Mouse (Mus musculus) thymus, adult 2 months (tissue): Measurements from ENCODE around the gene Gria4.

ENCODE experiments used
- CTCF ChIP-seq: fragments of 200-500 bp; IDR thresholded peaks from 2 replicates; pipeline ENCODE4 v1.5.1; 2012; ENCODE audit warnings: mild to moderate bottlenecking, control low read depth, low read length, moderate library complexity, borderline replicate concordance; ENCODE audit not compliant: control insufficient read depth, poor library complexity, insufficient read depth; ENCODE audit errors: extremely low read depth
- POLR2A ChIP-seq: fragments of 200-500 bp; IDR thresholded peaks from 2 replicates; pipeline ENCODE4 v1.6.1; 2012; ENCODE audit warnings: mild to moderate bottlenecking, low read length, control low read depth, moderate library complexity; ENCODE audit not compliant: control insufficient read depth, poor library complexity, insufficient read depth; ENCODE audit errors: extremely low read depth

DNA sequence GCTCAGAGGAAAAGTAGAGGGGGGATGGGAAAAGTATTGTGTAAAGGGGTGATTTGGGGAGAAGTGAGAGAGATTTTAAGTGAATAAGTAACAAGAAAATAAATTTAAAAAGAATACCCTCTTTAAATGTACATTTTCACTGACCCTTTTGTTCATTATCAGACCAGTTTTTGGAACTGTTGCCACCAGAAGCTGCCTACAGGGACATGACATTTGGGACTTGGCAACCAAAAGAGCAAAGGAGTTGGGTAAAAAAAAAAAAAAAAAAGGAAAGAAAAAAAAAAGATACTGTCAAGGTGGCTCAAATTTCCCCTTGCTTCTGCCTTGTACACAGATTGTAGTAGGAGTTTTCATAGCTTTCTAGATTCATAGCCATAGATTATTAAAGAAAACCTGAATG lies 191.8 kb downstream of the Gria4 start:
- TF ChIP-seq POLR2A (no peak), CTCF (no peak)
